ENCODE assay signal across 20 mouse cellular contexts in genomic region chr3:38477936-38478335, GRCm38 (mm10). TPM values are rescaled to one million over a fixed set of nuclear protein-coding genes. Genes with fewer than 3 reads are reported as not detected.
A peak's percentile ranks its signal among the peaks of the same experiment; 100 is the strongest.
DNase-seq lines count a peak whose midpoint lies in the region; ATAC-seq and TF ChIP-seq lines count a peak whose summit lies in the region.
"Had no signal": no experiment of that assay in that cellular context is flagged by ENCODE, and none has a peak within 500 bp of the region (broad histone marks: within the 10 kb centered on the region; RNA-seq: fewer than 3 reads in every experiment).

No protein-coding gene starts in this region.

- 0 out of 2 replicates have a peak overlapping the region, but pooled peaks have one; percentile 12 for H3K4me2 ChIP-seq in forebrain, embryonic 13.5 days
- H3K4me2 ChIP-seq in forebrain, embryonic 11.5 days (ENCODE audit: low read depth, low read length, severe bottlenecking) = no peak overlapping the region
- peak overlapping the region; percentile 13; the same call in 1 of the 2 replicates for H3K4me2 ChIP-seq in hindbrain, embryonic 15.5 days
- no peak overlapping the region for H3K4me2 ChIP-seq in hindbrain, embryonic 16.5 days (ENCODE audit: low read length)
- H3K4me2 ChIP-seq in forebrain, embryonic 14.5 days (ENCODE audit: low read length) = no peak overlapping the region; the same call in 1 of the 2 replicates
- peak overlapping the region; percentile 1; the same call in 1 of the 2 replicates for H3K4me2 ChIP-seq in midbrain, postnatal 0 days (ENCODE audit: low read depth, low read length, poor library complexity, severe bottlenecking)

- ATAC-seq in forebrain, embryonic 13.5 days = peak; percentile 57
- ATAC-seq in forebrain, embryonic 11.5 days (replicated peaks; ENCODE audit: low FRiP score) = no peak
- ATAC-seq in hindbrain, embryonic 15.5 days (ENCODE audit: low FRiP score, low read depth) = no peak
- no peak for ATAC-seq in hindbrain, embryonic 16.5 days
- ATAC-seq in forebrain, embryonic 14.5 days = peak; percentile 49; the same call in 1 of the 2 replicates
- ATAC-seq in midbrain, postnatal 0 days (ENCODE audit: low FRiP score) = no peak

- peak overlapping the region; percentile 63; the same call in 1 of the 2 replicates for H3K27ac ChIP-seq in forebrain, embryonic 13.5 days
- no peak overlapping the region for H3K27ac ChIP-seq in forebrain, embryonic 11.5 days (ENCODE audit: low read depth, low read length)
- H3K27ac ChIP-seq in hindbrain, embryonic 15.5 days (replicated peaks) = no peak overlapping the region
- no peak overlapping the region for H3K27ac ChIP-seq in hindbrain, embryonic 16.5 days (ENCODE audit: low read depth, low read length)
- H3K27ac ChIP-seq in forebrain, embryonic 14.5 days (ENCODE audit: low read depth, low read length) = no peak overlapping the region
- H3K27ac ChIP-seq in midbrain, postnatal 0 days (ENCODE audit: low read depth, low read length) = no peak overlapping the region
- H3K27ac ChIP-seq: layer of hippocampus, adult 2 months had no signal

- H3K27me3 ChIP-seq in forebrain, embryonic 13.5 days = no peaks in the 10 kb centered on the region
- H3K27me3 ChIP-seq in forebrain, embryonic 11.5 days (ENCODE audit: control insufficient read depth, insufficient read depth, low read length) = no peaks in the 10 kb centered on the region
- no peaks in the 10 kb centered on the region for H3K27me3 ChIP-seq in hindbrain, embryonic 15.5 days
- H3K27me3 ChIP-seq in hindbrain, embryonic 16.5 days (replicated peaks; ENCODE audit: control insufficient read depth, insufficient read depth, low read length) = no peaks in the 10 kb centered on the region
- no peaks in the 10 kb centered on the region for H3K27me3 ChIP-seq in forebrain, embryonic 14.5 days (replicated peaks; ENCODE audit: control insufficient read depth, insufficient read depth, low read length)
- H3K27me3 ChIP-seq in midbrain, postnatal 0 days (ENCODE audit: insufficient read depth, low read length) = no peaks in the 10 kb centered on the region

- H3K4me1 ChIP-seq in forebrain, embryonic 13.5 days = peaks cover 84% of the 10 kb centered on the region
- peaks cover 10% of the 10 kb centered on the region; the same call in 1 of the 2 replicates for H3K4me1 ChIP-seq in forebrain, embryonic 11.5 days (replicated peaks; ENCODE audit: control insufficient read depth, insufficient read depth, low read length)
- H3K4me1 ChIP-seq in hindbrain, embryonic 15.5 days (replicated peaks) = peaks cover 71% of the 10 kb centered on the region
- peaks cover 42% of the 10 kb centered on the region for H3K4me1 ChIP-seq in hindbrain, embryonic 16.5 days (ENCODE audit: control insufficient read depth, insufficient read depth, low read depth, low read length)
- H3K4me1 ChIP-seq in forebrain, embryonic 14.5 days (ENCODE audit: control insufficient read depth, insufficient read depth, low read length) = peaks cover 46% of the 10 kb centered on the region
- peaks cover 18% of the 10 kb centered on the region; the same call in 1 of the 2 replicates for H3K4me1 ChIP-seq in midbrain, postnatal 0 days (ENCODE audit: insufficient read depth, low read length)

- H3K9ac ChIP-seq in forebrain, embryonic 13.5 days = no peak overlapping the region
- no peak overlapping the region for H3K9ac ChIP-seq in forebrain, embryonic 11.5 days (ENCODE audit: low read length)
- H3K9ac ChIP-seq in hindbrain, embryonic 15.5 days = no peak overlapping the region
- no peak overlapping the region for H3K9ac ChIP-seq in hindbrain, embryonic 16.5 days (ENCODE audit: low read depth, low read length)
- H3K9ac ChIP-seq in forebrain, embryonic 14.5 days (ENCODE audit: low read length) = no peak overlapping the region
- no peak overlapping the region for H3K9ac ChIP-seq in midbrain, postnatal 0 days (replicated peaks; ENCODE audit: low read length, poor library complexity, severe bottlenecking)

- intact Hi-C loops in gastrocnemius, postnatal 14 days (cut with DNase I; ENCODE audit: low total_unique reads) = no loop called here

- H3K36me3 ChIP-seq in forebrain, embryonic 13.5 days (ENCODE audit: poor library complexity, severe bottlenecking) = peaks cover 23% of the 10 kb centered on the region
- no peaks in the 10 kb centered on the region; the same call in 1 of the 2 replicates for H3K36me3 ChIP-seq in forebrain, embryonic 11.5 days (ENCODE audit: control insufficient read depth, insufficient read depth, low read length)
- H3K36me3 ChIP-seq in hindbrain, embryonic 15.5 days = 0 out of 2 replicates have a peak, but pooled peaks cover 3% of the 10 kb centered on the region
- H3K36me3 ChIP-seq in hindbrain, embryonic 16.5 days (ENCODE audit: control insufficient read depth, insufficient read depth, low read length) = no peaks in the 10 kb centered on the region; the same call in 1 of the 2 replicates
- peaks cover 11% of the 10 kb centered on the region; the same call in 1 of the 2 replicates for H3K36me3 ChIP-seq in forebrain, embryonic 14.5 days (ENCODE audit: control insufficient read depth, insufficient read depth, low read length)
- H3K36me3 ChIP-seq in midbrain, postnatal 0 days (ENCODE audit: insufficient read depth, low read length) = no peaks in the 10 kb centered on the region

- no peak for TF ChIP-seq CTCF in midbrain, postnatal 0 days (IDR thresholded peaks at IDR 0.05)

- 48% methylated on average over 1 of the region's 1 CpGs for WGBS in forebrain, embryonic 13.5 days
- WGBS in forebrain, embryonic 11.5 days = 37% methylated on average over 1 of the region's 1 CpGs
- 64% methylated on average over 1 of the region's 1 CpGs for WGBS in hindbrain, embryonic 15.5 days
- WGBS in hindbrain, embryonic 16.5 days = 71% methylated on average over 1 of the region's 1 CpGs
- 44% methylated on average over 1 of the region's 1 CpGs for WGBS in forebrain, embryonic 14.5 days
- 57% methylated on average over 1 of the region's 1 CpGs for WGBS in midbrain, postnatal 0 days

- DNase-seq in forebrain, embryonic 11.5 days (ENCODE audit: low spot score) = no peak
- DNase-seq in forebrain, embryonic 14.5 days (ENCODE audit: low spot score) = peak; percentile 66
- DNase-seq in midbrain, postnatal 0 days (ENCODE audit: low spot score) = no peak
- DNase-seq in gastrocnemius, postnatal 14 days = no peak
- no peak for DNase-seq in ovary, postnatal 10 days (ENCODE audit: low spot score)
- DNase-seq: adrenal gland, postnatal 14 days; cerebellum, adult 9-10 months; gastrocnemius, postnatal 10 days; heart, adult 18-20 months; heart, postnatal 36 days; kidney, adult 8-10 months; kidney, postnatal 25 days; lung, postnatal 4 days; right cerebral cortex, adult 18-20 months; thymus, adult 18-20 months; thymus, postnatal 4 days had no signal

- no peaks in the 10 kb centered on the region for H3K9me3 ChIP-seq in forebrain, embryonic 13.5 days (replicated peaks)
- no peaks in the 10 kb centered on the region for H3K9me3 ChIP-seq in forebrain, embryonic 11.5 days (ENCODE audit: control insufficient read depth, low read length)
- no peaks in the 10 kb centered on the region for H3K9me3 ChIP-seq in hindbrain, embryonic 15.5 days
- no peaks in the 10 kb centered on the region for H3K9me3 ChIP-seq in hindbrain, embryonic 16.5 days (ENCODE audit: control insufficient read depth, low read length)
- H3K9me3 ChIP-seq in forebrain, embryonic 14.5 days (replicated peaks; ENCODE audit: control insufficient read depth, low read length) = no peaks in the 10 kb centered on the region
- H3K9me3 ChIP-seq in midbrain, postnatal 0 days (ENCODE audit: low read length) = no peaks in the 10 kb centered on the region

- H3K4me3 ChIP-seq in forebrain, embryonic 13.5 days = no peak overlapping the region
- H3K4me3 ChIP-seq in forebrain, embryonic 11.5 days (ENCODE audit: low read depth, low read length) = no peak overlapping the region
- no peak overlapping the region for H3K4me3 ChIP-seq in hindbrain, embryonic 15.5 days
- H3K4me3 ChIP-seq in hindbrain, embryonic 16.5 days (ENCODE audit: low read length) = no peak overlapping the region
- H3K4me3 ChIP-seq in forebrain, embryonic 14.5 days (ENCODE audit: low read depth, low read length) = no peak overlapping the region
- H3K4me3 ChIP-seq in midbrain, postnatal 0 days (ENCODE audit: low read depth, low read length) = no peak overlapping the region
- H3K4me3 ChIP-seq: layer of hippocampus, adult 2 months had no signal

RNA-seq across cellular contexts. Expression of gene Ankrd50, which starts 6.7 kb away (rescaled TPM):
- polyA plus RNA-seq in forebrain, embryonic 13.5 days (2015; fragmentation: Nextera tagmentation; extraction: Ambion mirVana) = 19.9 and 21.8 TPM in 2 replicates
- 27.0 and 30.0 TPM in 2 replicates for polyA plus RNA-seq in forebrain, embryonic 11.5 days (2014; fragmentation: Nextera tagmentation; extraction: Ambion mirVana)
- polyA plus RNA-seq in hindbrain, embryonic 15.5 days (2015; fragmentation: Nextera tagmentation; extraction: Ambion mirVana) = 18.8 and 20.6 TPM in 2 replicates
- 13.5 and 18.4 TPM in 2 replicates for polyA plus RNA-seq in hindbrain, embryonic 16.5 days (2015; fragmentation: Nextera tagmentation; extraction: Ambion mirVana)
- 21.2 and 21.8 TPM in 2 replicates for polyA plus RNA-seq in forebrain, embryonic 14.5 days (2014; fragmentation: Nextera tagmentation; extraction: Ambion mirVana)
- 72.7 and 74.1 TPM in 2 replicates for total RNA-seq in midbrain, postnatal 0 days (2014; rRNA removed)
- polyA plus RNA-seq in midbrain, postnatal 0 days (2015; fragmentation: Nextera tagmentation; extraction: Ambion mirVana) = 12.2 and 14.9 TPM in 2 replicates
- 10 to 100 TPM; 18.6 to 22.7 TPM for total RNA-seq in gastrocnemius, postnatal 14 days (2021)

Comparison
In these comparisons a context has a peak if more than half of its experiments do, and no peak if none do; other contexts are left out.
1. ATAC-seq: peak in forebrain, embryonic 13.5 days (single experiment) and forebrain, embryonic 14.5 days (single experiment); none in forebrain, embryonic 11.5 days (single experiment), hindbrain, embryonic 15.5 days (single experiment), hindbrain, embryonic 16.5 days (single experiment) and midbrain, postnatal 0 days (single experiment).
2. H3K4me2 ChIP-seq: peak in forebrain, embryonic 13.5 days (single experiment), hindbrain, embryonic 15.5 days (single experiment) and midbrain, postnatal 0 days (single experiment); none in forebrain, embryonic 11.5 days (single experiment), hindbrain, embryonic 16.5 days (single experiment) and forebrain, embryonic 14.5 days (single experiment).